Mouse (Mus musculus) spleen, adult 2 months (tissue): ENCODE results near the gene Itprid1.

Experiments used
- CTCF ChIP-seq: fragments of 200-500 bp; IDR thresholded peaks from 2 replicates; pipeline ENCODE4 v1.5.1; 2011; ENCODE audit warnings: mild to moderate bottlenecking, inconsistent platforms; ENCODE audit not compliant: insufficient read depth, insufficient read length, insufficient replicate concordance; ENCODE audit errors: extremely low read depth
- POLR2A ChIP-seq: fragments of 200-500 bp; IDR thresholded peaks from 2 replicates; pipeline ENCODE4 v1.6.1; 2011; ENCODE audit warnings: low read depth, low read length, inconsistent platforms

DNA sequence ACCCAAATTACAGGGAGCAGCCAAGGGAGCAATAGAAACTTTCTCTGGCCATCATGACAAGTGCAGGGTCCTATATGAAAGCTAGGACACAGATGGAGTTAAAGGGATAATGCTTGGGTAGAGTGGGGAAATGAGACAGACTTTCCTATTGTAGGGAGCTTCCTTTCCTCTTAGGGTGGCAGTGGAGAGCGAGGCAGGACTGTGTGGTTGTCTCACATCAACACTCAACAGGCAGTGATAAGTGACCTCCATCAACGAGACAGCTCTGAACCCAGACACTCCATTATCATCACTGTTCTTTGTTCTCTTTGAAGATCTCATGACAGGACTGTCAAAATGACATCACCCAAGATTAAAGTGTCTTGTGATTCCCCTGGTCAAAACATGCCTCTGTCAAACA lies 182.9 kb downstream of the Itprid1 start:
- TF ChIP-seq CTCF (no peak), POLR2A (no peak)
